Mouse (Mus musculus) ES-E14 (cell line): Measurements from ENCODE around the gene Gcn1l1. TPM values are rescaled to one million over a fixed set of nuclear protein-coding genes. Genes with fewer than 3 reads are reported as not detected.

Experiments
- DNase-seq: peaks from one replicate; pipeline ENCODE4 v3.0.0-alpha.2; 2013; ENCODE audit warnings: low read depth, low spot score
- H3K27ac ChIP-seq: 2 replicates; pipeline ENCODE4 v1.5.1; 2012; ENCODE audit warnings: low read depth, mild to moderate bottlenecking, low read length, moderate library complexity, mixed read lengths; ENCODE audit not compliant: poor library complexity, insufficient read depth, severe bottlenecking
- H3K36me3 ChIP-seq: 2 replicates; pipeline ENCODE4 v1.6.1; 2012; ENCODE audit warnings: mild to moderate bottlenecking, low read length, moderate library complexity, mixed read lengths; ENCODE audit not compliant: control insufficient read depth, poor library complexity, insufficient read depth, severe bottlenecking
- H3K4me1 ChIP-seq, 2 experiments: fragments of 150-350 bp in 1 of 2; sonication (generic) in 1 of 2; 2 replicates each; pipeline ENCODE4 v1.6.1; 2012; ENCODE audit warnings: low read length in 2 of 2, mild to moderate bottlenecking in 1 of 2, mixed read lengths in 1 of 2; ENCODE audit not compliant: control insufficient read depth in 2 of 2, insufficient read depth in 2 of 2, poor library complexity in 1 of 2
- H3K4me3 ChIP-seq, 2 experiments: fragments of 150-350 bp in 1 of 2; sonication (generic) in 1 of 2; 2 replicates each; pipeline ENCODE4 v1.5.1; 2012; ENCODE audit warnings: low read length in 2 of 2, low read depth in 1 of 2, mild to moderate bottlenecking in 1 of 2, mixed read lengths in 1 of 2; ENCODE audit not compliant: insufficient read depth in 1 of 2, poor library complexity in 1 of 2, severe bottlenecking in 1 of 2
- H3K9ac ChIP-seq: 2 replicates; pipeline ENCODE4 v1.6.1; 2012; ENCODE audit warnings: low read depth, mild to moderate bottlenecking, low read length, mixed read lengths; ENCODE audit not compliant: poor library complexity, insufficient read depth, severe bottlenecking
- H3K9me3 ChIP-seq: fragments of 150-350 bp; sonication (generic); 2 replicates; pipeline ENCODE4 v1.6.1; 2012; ENCODE audit warnings: low read depth, mild to moderate bottlenecking, low read length; ENCODE audit not compliant: control insufficient read depth, insufficient read depth
- CHD2 ChIP-seq: IDR thresholded peaks from 2 replicates; pipeline ENCODE4 v1.6.1; 2014; ENCODE audit warnings: mild to moderate bottlenecking, low read depth, low read length, inconsistent platforms
- HCFC1 ChIP-seq: IDR thresholded peaks from 2 replicates; pipeline ENCODE4 v1.6.1; 2012; ENCODE audit warnings: low read length, inconsistent platforms, borderline replicate concordance; ENCODE audit not compliant: insufficient read depth
- MAFK ChIP-seq: IDR thresholded peaks from 2 replicates; pipeline ENCODE4 v1.6.1; 2014; ENCODE audit warnings: mild to moderate bottlenecking, low read depth, low read length, inconsistent platforms; ENCODE audit not compliant: insufficient read depth
- ZC3H11A ChIP-seq: IDR thresholded peaks from 2 replicates; pipeline ENCODE4 v1.6.1; 2012; ENCODE audit warnings: low read depth, mild to moderate bottlenecking, inconsistent platforms, low read length, borderline replicate concordance
- ZNF384 ChIP-seq: IDR thresholded peaks from 2 replicates; pipeline ENCODE4 v1.6.1; 2012; ENCODE audit warnings: low read depth, low read length, inconsistent platforms
- in situ Hi-C, 2 experiments: fragments of 600-800 bp; cut with MboI; formaldehyde crosslinking; loops; one replicate each; pipeline ENCODE4 v1.15.1; 2025; ENCODE audit warnings: low sequenced_read_pairs in 2 of 2, inconsistent platforms in 1 of 2; ENCODE audit not compliant: unreplicated experiment in 2 of 2
- total RNA-seq: library from RNA; depleted of rRNA; stranded (reverse); fragments of 300-350 nt; gene quantifications from 2 replicates; pipeline ENCODE4 v1.2.3, GENCODE M21; 2012

The Gcn1l1 gene
- total RNA-seq, 1 experiment, result 112 TPM

DNA sequence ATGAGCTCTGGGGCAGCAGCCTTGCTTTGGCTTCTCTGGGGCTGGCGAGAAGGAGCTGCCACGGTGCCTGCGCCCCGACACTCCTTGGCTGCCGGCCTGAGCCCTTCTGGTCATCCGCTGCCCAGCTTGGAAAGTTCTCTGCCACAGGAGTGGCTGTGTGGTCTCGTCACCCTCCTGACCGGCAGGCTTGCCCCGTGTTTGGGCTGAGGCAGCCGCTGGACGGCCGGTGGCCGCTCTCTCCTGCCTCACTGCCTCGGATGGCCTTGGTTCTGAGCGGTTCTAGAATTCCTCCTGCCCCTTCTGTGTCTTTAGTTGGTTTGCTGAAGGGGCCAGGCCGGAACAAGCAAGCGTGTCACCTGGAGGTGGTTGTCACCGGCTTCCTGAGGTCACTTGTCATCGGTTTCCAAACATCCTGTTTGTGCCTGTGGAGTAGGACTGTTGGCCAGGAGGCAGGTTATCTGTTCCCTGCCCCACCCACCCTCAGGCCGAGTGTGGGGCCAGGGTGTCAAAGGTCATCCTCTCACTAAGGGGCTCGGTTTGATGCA, 44.7 kb upstream of the Gcn1l1 start:
- peaks cover 4 to 17% of the 10 kb centered on the region in 2 experiments; a peak in 3 of 4 replicates for H3K4me1 ChIP-seq
- H3K9me3 ChIP-seq, result no peaks in the 10 kb centered on the region

GRCm38 (mm10) chr5:115521553-115522461, 43.2 kb upstream of the Gcn1l1 start:
- H3K4me3 ChIP-seq, result no peak overlapping the region

More for the DNA sequence above, 44.7 kb upstream of the Gcn1l1 start:
- Histone ChIP-seq H3K36me3 (no peaks in the 10 kb centered on the region; the same call in 1 of the 2 replicates), H3K4me3 (no peak overlapping the region), H3K27ac (no peak overlapping the region), H3K9ac (no peak overlapping the region)
- in situ Hi-C loops, result no loop called here
- TF ChIP-seq MAFK, result no peak
- no peak for TF ChIP-seq ZC3H11A
- no peak for TF ChIP-seq ZNF384
- no peak for DNase-seq

GRCm38 (mm10) chr5:115522531-115522930, 42.5 kb upstream of the Gcn1l1 start:
- no peaks in the 10 kb centered on the region; the same call in 1 of the 2 replicates for H3K36me3 ChIP-seq
- no peak overlapping the region for H3K9ac ChIP-seq
- no peak for TF ChIP-seq HCFC1
- no peak overlapping the region for H3K27ac ChIP-seq
- H3K4me1 ChIP-seq, result peaks cover 9 to 20% of the 10 kb centered on the region in 2 experiments
- H3K4me3 ChIP-seq, result no peak overlapping the region
- in situ Hi-C loops, result no loop called here
- DNase-seq, result no peak
- H3K9me3 ChIP-seq, result no peaks in the 10 kb centered on the region

More at GRCm38 (mm10) chr5:115521553-115522461, 43.2 kb upstream of the Gcn1l1 start:
- DNase-seq, result no peak
- no peak for TF ChIP-seq ZC3H11A
- no peak for TF ChIP-seq ZNF384
- no peak for TF ChIP-seq CHD2
- TF ChIP-seq HCFC1, result no peak
- TF ChIP-seq MAFK, result no peak
- no peak overlapping the region; the same call in 1 of the 2 replicates for H3K9ac ChIP-seq
- peaks cover 7 to 20% of the 10 kb centered on the region in 2 experiments for H3K4me1 ChIP-seq
- no peak overlapping the region for H3K27ac ChIP-seq
- H3K36me3 ChIP-seq, result no peaks in the 10 kb centered on the region; the same call in 1 of the 2 replicates
- in situ Hi-C loops, result no loop called here
- no peaks in the 10 kb centered on the region for H3K9me3 ChIP-seq

GRCm38 (mm10) chr5:115522981-115523499, 42.0 kb upstream of the Gcn1l1 start:
- H3K27ac ChIP-seq, result no peak overlapping the region
- H3K4me3 ChIP-seq, result no peak overlapping the region
- H3K36me3 ChIP-seq, result no peaks in the 10 kb centered on the region
- DNase-seq, result no peak
- no peak for TF ChIP-seq ZNF384
- no peak for TF ChIP-seq HCFC1
- TF ChIP-seq CHD2, result no peak
- TF ChIP-seq MAFK, result no peak
- no peak for TF ChIP-seq ZC3H11A
- peaks cover 10 to 20% of the 10 kb centered on the region in 2 experiments for H3K4me1 ChIP-seq
- no peak overlapping the region for H3K9ac ChIP-seq
- H3K9me3 ChIP-seq, result no peaks in the 10 kb centered on the region
- in situ Hi-C loops, result no loop called here
